Mouse (Mus musculus) olfactory bulb, adult 2 months (tissue): Measurements from ENCODE around the gene Wdr5.

Source experiments
- CTCF ChIP-seq: fragments of 200-500 bp; IDR thresholded peaks from 2 replicates; pipeline ENCODE4 v1.5.1; 2012; ENCODE audit warnings: low read depth, mild to moderate bottlenecking, low read length, moderate library complexity; ENCODE audit not compliant: insufficient read depth
- POLR2A ChIP-seq: fragments of 200-500 bp; IDR thresholded peaks from 2 replicates; pipeline ENCODE4 v1.6.1; 2012; ENCODE audit warnings: mild to moderate bottlenecking, low read depth, low read length, moderate library complexity; ENCODE audit not compliant: insufficient read depth

DNA sequence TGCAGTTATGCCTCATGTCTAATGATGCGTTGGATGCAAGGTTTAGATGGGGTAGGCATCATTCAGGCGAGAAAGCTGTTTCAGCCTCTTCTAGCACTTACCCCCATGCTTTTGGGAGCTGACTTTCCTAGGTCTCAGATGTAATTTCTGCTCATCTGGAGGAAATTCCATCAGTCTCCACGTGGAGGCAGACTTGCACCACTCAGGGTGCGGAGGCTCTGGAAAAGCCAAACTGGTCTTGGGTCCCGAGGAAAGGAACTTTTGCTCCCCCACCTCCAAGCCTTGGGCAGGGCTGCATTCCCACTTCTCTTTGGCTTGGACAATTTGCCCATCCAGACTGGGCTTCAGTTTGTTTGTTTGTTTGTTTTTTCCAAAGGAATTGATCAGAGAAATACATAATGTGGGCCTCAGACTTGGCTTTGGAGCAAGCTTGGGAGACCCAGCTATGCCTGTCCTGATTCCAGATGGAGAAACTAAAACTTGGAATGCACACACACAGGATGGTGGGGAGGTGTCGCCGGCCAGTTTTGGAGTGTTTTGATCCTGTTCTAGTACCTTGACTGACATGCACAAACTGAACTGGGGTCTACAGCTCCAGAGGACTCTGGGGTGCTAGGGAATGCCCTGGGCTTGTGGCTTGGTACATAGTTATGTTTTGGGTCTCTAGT, 37.8 kb downstream of the Wdr5 start:
- TF ChIP-seq CTCF: peak; percentile 90
- TF ChIP-seq POLR2A: no peak
